21 mouse cellular contexts compared by ENCODE assay signal in genomic region chr11:121219776-121220175, GRCm38 (mm10). TPM values are rescaled to one million over a fixed set of nuclear protein-coding genes. Genes with fewer than 3 reads are reported as not detected.
DNase-seq lines count a peak whose midpoint lies in the region; ATAC-seq lines count a peak whose summit lies in the region.
"Had no signal": no experiment of that assay in that cellular context is flagged by ENCODE, and none has a peak within 500 bp of the region (broad histone marks: within the 10 kb centered on the region; RNA-seq: fewer than 3 reads in every experiment).

No protein-coding gene starts in this region.

- H3K9ac ChIP-seq in embryonic facial prominence, embryonic 13.5 days, result 0 out of 2 replicates have a peak overlapping the region, but pooled peaks have one; percentile 36
- no peak overlapping the region for H3K9ac ChIP-seq in midbrain, embryonic 11.5 days (ENCODE audit: low read length)

- no peak for DNase-seq in embryonic facial prominence, embryonic 10.5 days (ENCODE audit: low spot score)
- peak; percentile 87 for DNase-seq in heart, adult 11 months
- DNase-seq in heart, adult 9 months (ENCODE audit: low spot score in 2 of 2), result no peak
- peak; percentile 76 for DNase-seq in midbrain, embryonic 11.5 days (ENCODE audit: low spot score, missing footprints)
- no peak for DNase-seq in midbrain, embryonic 10.5 days (ENCODE audit: low spot score)
- DNase-seq: adrenal gland, adult 2 months; adrenal gland, adult 8-10 months; adrenal gland, postnatal 10 days; adrenal gland, postnatal 14 days; adrenal gland, postnatal 25 days; adrenal gland, postnatal 36 days; B cell, adult 2 months; cerebellum, adult 11 months; cerebellum, adult 11-12 months; cerebellum, adult 18-20 months had no signal

- 89% methylated on average over 11 of the region's 11 CpGs for WGBS in embryonic facial prominence, embryonic 13.5 days
- 93% methylated on average over 11 of the region's 11 CpGs for WGBS in embryonic facial prominence, embryonic 10.5 days
- WGBS in midbrain, embryonic 11.5 days, result 90% methylated on average over 11 of the region's 11 CpGs
- 91% methylated on average over 11 of the region's 11 CpGs for WGBS in midbrain, embryonic 10.5 days

- H3K27ac ChIP-seq in embryonic facial prominence, embryonic 13.5 days, result no peak overlapping the region
- H3K27ac ChIP-seq in embryonic facial prominence, embryonic 10.5 days (replicated peaks), result no peak overlapping the region
- H3K27ac ChIP-seq in midbrain, embryonic 11.5 days (ENCODE audit: low read depth, low read length), result no peak overlapping the region
- no peak overlapping the region for H3K27ac ChIP-seq in midbrain, embryonic 10.5 days (replicated peaks)

- H3K4me3 ChIP-seq in embryonic facial prominence, embryonic 13.5 days, result no peak overlapping the region
- H3K4me3 ChIP-seq in embryonic facial prominence, embryonic 10.5 days, result no peak overlapping the region
- H3K4me3 ChIP-seq in midbrain, embryonic 11.5 days (ENCODE audit: low read depth, low read length), result no peak overlapping the region
- no peak overlapping the region for H3K4me3 ChIP-seq in midbrain, embryonic 10.5 days

- H3K4me2 ChIP-seq in embryonic facial prominence, embryonic 13.5 days, result no peak overlapping the region
- no peak overlapping the region for H3K4me2 ChIP-seq in midbrain, embryonic 11.5 days

- H3K27me3 ChIP-seq in embryonic facial prominence, embryonic 13.5 days, result no peaks in the 10 kb centered on the region
- H3K27me3 ChIP-seq in embryonic facial prominence, embryonic 10.5 days (replicated peaks; ENCODE audit: low read depth, poor library complexity, severe bottlenecking), result no peaks in the 10 kb centered on the region
- no peaks in the 10 kb centered on the region for H3K27me3 ChIP-seq in midbrain, embryonic 11.5 days (ENCODE audit: control insufficient read depth, insufficient read depth, low read length)
- no peaks in the 10 kb centered on the region for H3K27me3 ChIP-seq in midbrain, embryonic 10.5 days (ENCODE audit: low read depth, poor library complexity, severe bottlenecking)
- H3K27me3 ChIP-seq: CH12.LX, Patski had no signal

- H3K36me3 ChIP-seq in embryonic facial prominence, embryonic 13.5 days, result peaks cover 87% of the 10 kb centered on the region
- peaks cover 87% of the 10 kb centered on the region for H3K36me3 ChIP-seq in embryonic facial prominence, embryonic 10.5 days (replicated peaks)
- H3K36me3 ChIP-seq in midbrain, embryonic 11.5 days (ENCODE audit: control insufficient read depth, insufficient read depth, low read length), result peaks cover 12% of the 10 kb centered on the region
- peaks cover 91% of the 10 kb centered on the region for H3K36me3 ChIP-seq in midbrain, embryonic 10.5 days

- no peaks in the 10 kb centered on the region for H3K4me1 ChIP-seq in embryonic facial prominence, embryonic 13.5 days
- H3K4me1 ChIP-seq in embryonic facial prominence, embryonic 10.5 days, result no peaks in the 10 kb centered on the region
- H3K4me1 ChIP-seq in midbrain, embryonic 11.5 days (ENCODE audit: control insufficient read depth, insufficient read depth, low read length), result no peaks in the 10 kb centered on the region
- no peaks in the 10 kb centered on the region for H3K4me1 ChIP-seq in midbrain, embryonic 10.5 days

- no peak for ATAC-seq in embryonic facial prominence, embryonic 13.5 days (ENCODE audit: insufficient number of reproducible peaks, insufficient read depth, low FRiP score, low TSS enrichment, low read depth)
- no peak for ATAC-seq in midbrain, embryonic 11.5 days (ENCODE audit: low FRiP score)
- ATAC-seq: activated CD4-positive, CD25-positive, alpha-beta regulatory T cell, adult 4 months; CD4-positive, CD25-positive, alpha-beta regulatory T cell, adult 4 months; Patski had no signal

- H3K9me3 ChIP-seq in embryonic facial prominence, embryonic 13.5 days, result no peaks in the 10 kb centered on the region
- no peaks in the 10 kb centered on the region for H3K9me3 ChIP-seq in embryonic facial prominence, embryonic 10.5 days
- no peaks in the 10 kb centered on the region for H3K9me3 ChIP-seq in midbrain, embryonic 11.5 days (ENCODE audit: control insufficient read depth, low read length)
- no peaks in the 10 kb centered on the region for H3K9me3 ChIP-seq in midbrain, embryonic 10.5 days (replicated peaks)
- H3K9me3 ChIP-seq: G1E had no signal

RNA-seq across cellular contexts. Expression of gene Cybc1, which starts 9.3 kb away (rescaled TPM):
- 44.6 and 45.1 TPM in 2 replicates for polyA plus RNA-seq in embryonic facial prominence, embryonic 13.5 days (2015; fragmentation: Nextera tagmentation; extraction: Ambion mirVana)
- polyA plus RNA-seq in embryonic facial prominence, embryonic 10.5 days (2016; fragmentation: Nextera tagmentation; extraction: Ambion mirVana), result 29.4 and 31.4 TPM in 2 replicates
- polyA plus RNA-seq in midbrain, embryonic 11.5 days (2014; fragmentation: Nextera tagmentation; extraction: Ambion mirVana), result 39.6 and 42.5 TPM in 2 replicates
- 35.2 and 39.0 TPM in 2 replicates for polyA plus RNA-seq in midbrain, embryonic 10.5 days (2016; fragmentation: Nextera tagmentation; extraction: Ambion mirVana)

RNA-seq across cellular contexts. Expression of gene Ogfod3, which starts 15.3 kb away (rescaled TPM):
- 18.5 and 22.2 TPM in 2 replicates for polyA plus RNA-seq in embryonic facial prominence, embryonic 13.5 days (2015; fragmentation: Nextera tagmentation; extraction: Ambion mirVana)
- polyA plus RNA-seq in embryonic facial prominence, embryonic 10.5 days (2016; fragmentation: Nextera tagmentation; extraction: Ambion mirVana), result 18.5 and 21.6 TPM in 2 replicates
- polyA plus RNA-seq in midbrain, embryonic 11.5 days (2014; fragmentation: Nextera tagmentation; extraction: Ambion mirVana), result 16.5 and 21.5 TPM in 2 replicates
- polyA plus RNA-seq in midbrain, embryonic 10.5 days (2016; fragmentation: Nextera tagmentation; extraction: Ambion mirVana), result 23.8 and 25.9 TPM in 2 replicates

RNA-seq across cellular contexts. Expression of gene Hexdc, which starts 15.5 kb away (rescaled TPM):
- polyA plus RNA-seq in embryonic facial prominence, embryonic 13.5 days (2015; fragmentation: Nextera tagmentation; extraction: Ambion mirVana), result 8.8 and 9.3 TPM in 2 replicates
- polyA plus RNA-seq in embryonic facial prominence, embryonic 10.5 days (2016; fragmentation: Nextera tagmentation; extraction: Ambion mirVana), result 5.1 and 5.5 TPM in 2 replicates
- polyA plus RNA-seq in midbrain, embryonic 11.5 days (2014; fragmentation: Nextera tagmentation; extraction: Ambion mirVana), result 5.7 and 6.3 TPM in 2 replicates
- 5.1 and 6.6 TPM in 2 replicates for polyA plus RNA-seq in midbrain, embryonic 10.5 days (2016; fragmentation: Nextera tagmentation; extraction: Ambion mirVana)

RNA-seq across cellular contexts. Expression of gene Narf, which starts 17.3 kb away (rescaled TPM):
- polyA plus RNA-seq in embryonic facial prominence, embryonic 13.5 days (2015; fragmentation: Nextera tagmentation; extraction: Ambion mirVana), result 61.4 and 67.7 TPM in 2 replicates
- polyA plus RNA-seq in embryonic facial prominence, embryonic 10.5 days (2016; fragmentation: Nextera tagmentation; extraction: Ambion mirVana), result 55.6 and 56.8 TPM in 2 replicates
- polyA plus RNA-seq in midbrain, embryonic 11.5 days (2014; fragmentation: Nextera tagmentation; extraction: Ambion mirVana), result 65.5 and 72.7 TPM in 2 replicates
- 59.3 and 71.0 TPM in 2 replicates for polyA plus RNA-seq in midbrain, embryonic 10.5 days (2016; fragmentation: Nextera tagmentation; extraction: Ambion mirVana)

RNA-seq across cellular contexts. Expression of gene Foxk2, which starts 40.0 kb away (rescaled TPM):
- 9.9 and 10.6 TPM in 2 replicates for polyA plus RNA-seq in embryonic facial prominence, embryonic 13.5 days (2015; fragmentation: Nextera tagmentation; extraction: Ambion mirVana)
- 9.4 and 10.1 TPM in 2 replicates for polyA plus RNA-seq in embryonic facial prominence, embryonic 10.5 days (2016; fragmentation: Nextera tagmentation; extraction: Ambion mirVana)
- 12.8 and 13.7 TPM in 2 replicates for polyA plus RNA-seq in midbrain, embryonic 11.5 days (2014; fragmentation: Nextera tagmentation; extraction: Ambion mirVana)
- 8.8 TPM in 2 replicates for polyA plus RNA-seq in midbrain, embryonic 10.5 days (2016; fragmentation: Nextera tagmentation; extraction: Ambion mirVana)

Comparison
In these comparisons a context has a peak if more than half of its experiments do, and no peak if none do; other contexts are left out.
1. DNase-seq: peak in heart, adult 11 months (single experiment) and midbrain, embryonic 11.5 days (single experiment); none in embryonic facial prominence, embryonic 10.5 days (single experiment), heart, adult 9 months (0 of 2) and midbrain, embryonic 10.5 days (single experiment).